Mouse (Mus musculus): ENCODE measurements at regions not wholly inside any gene's neighbourhood (a gene's known extent, or its start where the extent isn't known, plus 50 kb on each side); places are given as distances from the start of the nearest gene placed in this dataset.

DNA sequence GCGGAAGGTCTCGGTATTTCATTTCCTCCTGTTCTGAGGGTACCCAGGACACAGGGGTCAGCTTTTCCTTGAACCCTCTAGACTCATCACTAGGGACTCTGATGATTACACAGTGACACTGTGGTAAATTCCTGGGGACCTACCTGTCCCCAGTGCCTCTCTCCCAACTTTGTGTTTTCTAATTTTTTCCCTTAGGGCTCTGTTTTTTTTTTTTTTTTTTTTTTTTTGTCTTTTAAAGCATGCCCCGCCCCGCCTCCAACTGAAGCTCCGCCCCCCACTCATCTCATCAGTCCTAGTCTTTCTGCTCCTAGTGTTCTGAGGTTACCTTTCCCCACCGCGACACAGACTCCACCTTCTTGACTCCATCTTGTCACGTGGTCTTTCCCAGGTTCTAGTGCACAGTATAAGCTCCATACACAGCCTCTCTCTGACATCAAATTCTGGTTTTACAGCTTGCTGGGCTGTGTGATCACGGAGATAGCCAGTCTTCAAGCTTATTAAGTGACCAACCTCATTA is 109.8 kb upstream of the Rpl34 start:
- TF ChIP-seq CTCF (IDR thresholded peaks at IDR 0.05; ENCODE audit: borderline replicate concordance, extremely low read depth, insufficient read depth, insufficient read length) (no peak), POLR2A (IDR thresholded peaks at IDR 0.05; ENCODE audit: borderline replicate concordance, extremely low read depth, insufficient read depth, insufficient read length, poor library complexity, severe bottlenecking) (no peak)
